Mouse (Mus musculus): ENCODE measurements around the gene Actl10. TPM values are rescaled to one million over a fixed set of nuclear protein-coding genes. Genes with fewer than 3 reads are reported as not detected.

The Actl10 gene
- 0.11 and 0.23 TPM in 2 replicates for polyA plus RNA-seq (2015; fragmentation: Nextera tagmentation; extraction: Ambion mirVana)

DNA sequence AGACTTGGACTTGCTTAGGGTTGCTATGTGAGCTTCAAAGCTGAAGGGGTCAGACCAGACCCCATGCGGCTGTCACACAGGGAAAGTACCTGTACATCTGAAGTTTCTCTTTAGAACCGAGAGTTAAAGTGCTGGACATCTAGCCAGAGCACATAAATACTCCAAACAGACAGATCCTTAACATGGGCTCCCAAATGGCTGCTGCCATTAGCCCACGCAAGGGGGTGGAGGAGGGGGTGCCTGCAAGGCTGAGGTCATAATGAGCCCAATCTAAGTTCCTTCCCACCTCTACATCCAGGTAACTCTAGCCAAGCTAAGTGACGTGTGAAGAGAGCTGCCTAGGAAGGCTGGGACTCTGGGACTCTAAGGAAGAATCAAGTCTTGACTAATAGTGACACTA, at the start of gene Actl10:
Gene Actl10 (plus strand): TSS at position 301 of the 400 bp plus-strand sequence.

DNA sequence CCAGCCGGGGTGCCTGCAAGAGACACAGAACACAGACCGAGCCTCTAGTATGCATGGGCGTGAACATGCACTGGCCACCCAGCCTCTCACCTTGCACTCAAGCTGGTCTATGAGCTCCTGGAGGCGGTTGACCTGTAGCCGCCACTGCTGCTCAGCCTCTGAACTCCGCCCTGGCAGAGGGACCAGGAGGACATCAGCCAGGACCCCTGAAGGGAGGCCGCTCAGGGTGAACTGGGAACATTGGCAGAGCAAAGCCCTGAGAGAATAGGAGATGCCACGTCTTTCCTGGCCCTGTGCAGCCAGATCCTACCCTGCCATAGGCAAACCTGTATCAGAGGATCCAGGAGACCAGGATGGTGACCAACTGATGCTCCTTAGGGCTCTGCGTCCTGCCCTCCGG, 4.9 kb upstream of the Actl10 start, which contains the start of gene 1700003F12Rik:
Gene 1700003F12Rik (plus strand): TSS at position 375 of the 400 bp plus-strand sequence.

DNA sequence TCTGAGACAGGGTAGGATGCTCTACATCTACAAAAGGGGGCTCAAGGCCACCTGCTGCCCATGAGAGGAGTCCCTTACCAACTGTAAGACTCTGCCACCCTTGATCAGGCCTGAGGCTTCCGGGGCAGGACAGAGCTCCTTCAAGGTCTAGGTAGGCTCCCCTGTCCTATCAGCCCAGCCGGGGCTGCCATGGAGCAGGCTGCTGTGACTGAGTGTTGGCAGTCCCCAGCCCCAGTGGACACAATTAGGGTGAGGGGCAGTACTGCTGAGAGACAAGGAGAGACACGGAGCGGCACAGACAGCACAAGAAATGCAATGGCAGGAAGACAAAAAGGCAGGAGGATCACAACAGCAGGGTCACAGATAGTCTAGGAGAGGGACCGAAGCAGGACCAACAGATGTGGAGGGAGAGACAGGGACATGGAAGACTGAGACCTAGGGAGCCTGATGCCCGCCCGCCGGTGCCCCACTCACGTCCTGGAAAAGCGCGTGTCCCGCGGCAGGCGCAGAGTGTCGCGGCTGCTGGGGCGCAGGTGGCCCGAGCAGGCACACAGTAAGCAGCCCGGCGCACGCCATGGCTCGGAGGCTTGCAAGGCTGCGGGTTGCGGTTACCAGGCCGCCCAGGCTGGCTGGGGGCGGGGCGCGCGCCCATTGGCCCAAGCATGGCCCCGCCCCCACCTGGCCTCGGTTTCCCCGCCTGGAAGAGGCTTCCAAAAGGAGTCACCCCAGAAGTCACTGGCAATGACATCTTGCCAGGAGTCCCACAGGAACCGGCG, 6.9 kb downstream of the Actl10 start, which contains the start of gene Necab3:
Gene Necab3 (minus strand): TSS at position 627 of the 776 bp plus-strand sequence.

DNA sequence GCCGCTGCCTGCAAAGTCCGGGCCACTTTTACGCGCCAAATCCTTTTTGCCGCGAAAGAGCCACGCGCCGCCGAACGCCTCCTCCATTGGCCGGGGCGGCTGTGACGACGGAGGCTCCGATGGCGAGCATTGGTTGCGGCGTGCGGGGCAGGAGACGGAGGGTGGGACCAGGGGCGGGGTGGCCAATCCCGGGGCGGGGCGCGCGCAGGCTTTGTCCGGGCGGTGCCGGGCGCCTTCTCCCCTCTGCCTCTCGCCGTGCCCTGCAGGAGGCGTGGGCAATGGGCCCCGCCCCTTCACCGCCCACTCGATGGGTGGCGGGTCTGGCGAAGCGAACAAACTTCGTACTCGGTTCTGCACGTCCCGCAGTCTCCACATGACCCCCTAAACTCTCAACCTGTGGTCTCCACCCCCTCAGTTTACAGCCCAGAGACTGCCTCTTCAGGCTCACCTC, 18.3 kb downstream of the Actl10 start, which contains the start of gene E2f1:
Gene E2f1 (minus strand): TSS at position 57 of the 451 bp plus-strand sequence.

Other genes with a start within 250 kb of the Actl10 start
- gene Bpifb9b, start 244.5 kb upstream of the Actl10 start, polyA plus RNA-seq (2015; fragmentation: Nextera tagmentation; extraction: Ambion mirVana), result not detected in 2 replicates
- 5.8 and 34.0 TPM in 2 replicates for gene Cdk5rap1, start 178.8 kb upstream of the Actl10 start, polyA plus RNA-seq (2015; fragmentation: Nextera tagmentation; extraction: Ambion mirVana)
- gene Snta1, start 143.7 kb upstream of the Actl10 start, polyA plus RNA-seq (2015; fragmentation: Nextera tagmentation; extraction: Ambion mirVana), result 2.9 and 3.9 TPM in 2 replicates
- gene Cbfa2t2, start 115.3 kb upstream of the Actl10 start, polyA plus RNA-seq (2015; fragmentation: Nextera tagmentation; extraction: Ambion mirVana), result 10.6 and 11.3 TPM in 2 replicates
- gene 1700003F12Rik, start 4.7 kb upstream of the Actl10 start, polyA plus RNA-seq (2015; fragmentation: Nextera tagmentation; extraction: Ambion mirVana), result 1.4 and 3.2 TPM in 2 replicates
- gene Necab3, start 7.1 kb downstream of the Actl10 start, polyA plus RNA-seq (2015; fragmentation: Nextera tagmentation; extraction: Ambion mirVana), result 1.7 and 2.4 TPM in 2 replicates
- 18.7 and 22.1 TPM in 2 replicates for gene E2f1, start 18.1 kb downstream of the Actl10 start, polyA plus RNA-seq (2015; fragmentation: Nextera tagmentation; extraction: Ambion mirVana)
- 22.4 and 22.5 TPM in 2 replicates for gene Pxmp4, start 51.9 kb downstream of the Actl10 start, polyA plus RNA-seq (2015; fragmentation: Nextera tagmentation; extraction: Ambion mirVana)
- 1.7 and 1.8 TPM in 2 replicates for gene Zfp341, start 61.5 kb downstream of the Actl10 start, polyA plus RNA-seq (2015; fragmentation: Nextera tagmentation; extraction: Ambion mirVana)
- not detected in 2 replicates for gene 4930519P11Rik, start 61.7 kb downstream of the Actl10 start, polyA plus RNA-seq (2015; fragmentation: Nextera tagmentation; extraction: Ambion mirVana)
- 26.8 and 30.1 TPM in 2 replicates for gene Chmp4b, start 99.9 kb downstream of the Actl10 start, polyA plus RNA-seq (2015; fragmentation: Nextera tagmentation; extraction: Ambion mirVana)
- gene Gm14214, start 218.3 kb downstream of the Actl10 start, polyA plus RNA-seq (2015; fragmentation: Nextera tagmentation; extraction: Ambion mirVana), result not detected in 2 replicates
- gene Raly, start 239.3 kb downstream of the Actl10 start, polyA plus RNA-seq (2015; fragmentation: Nextera tagmentation; extraction: Ambion mirVana), result 26.2 and 28.4 TPM in 2 replicates
- gene a, start 239.6 kb downstream of the Actl10 start, polyA plus RNA-seq (2015; fragmentation: Nextera tagmentation; extraction: Ambion mirVana), result 0.45 and 0.47 TPM in 2 replicates